Mouse (Mus musculus): ENCODE measurements around the gene Rab6b. TPM values are rescaled to one million over a fixed set of nuclear protein-coding genes. Genes with fewer than 3 reads are reported as not detected.

Rab6b gene
- 25.5 and 26.3 TPM in 2 replicates for polyA plus RNA-seq (2012; rRNA removed)

DNA sequence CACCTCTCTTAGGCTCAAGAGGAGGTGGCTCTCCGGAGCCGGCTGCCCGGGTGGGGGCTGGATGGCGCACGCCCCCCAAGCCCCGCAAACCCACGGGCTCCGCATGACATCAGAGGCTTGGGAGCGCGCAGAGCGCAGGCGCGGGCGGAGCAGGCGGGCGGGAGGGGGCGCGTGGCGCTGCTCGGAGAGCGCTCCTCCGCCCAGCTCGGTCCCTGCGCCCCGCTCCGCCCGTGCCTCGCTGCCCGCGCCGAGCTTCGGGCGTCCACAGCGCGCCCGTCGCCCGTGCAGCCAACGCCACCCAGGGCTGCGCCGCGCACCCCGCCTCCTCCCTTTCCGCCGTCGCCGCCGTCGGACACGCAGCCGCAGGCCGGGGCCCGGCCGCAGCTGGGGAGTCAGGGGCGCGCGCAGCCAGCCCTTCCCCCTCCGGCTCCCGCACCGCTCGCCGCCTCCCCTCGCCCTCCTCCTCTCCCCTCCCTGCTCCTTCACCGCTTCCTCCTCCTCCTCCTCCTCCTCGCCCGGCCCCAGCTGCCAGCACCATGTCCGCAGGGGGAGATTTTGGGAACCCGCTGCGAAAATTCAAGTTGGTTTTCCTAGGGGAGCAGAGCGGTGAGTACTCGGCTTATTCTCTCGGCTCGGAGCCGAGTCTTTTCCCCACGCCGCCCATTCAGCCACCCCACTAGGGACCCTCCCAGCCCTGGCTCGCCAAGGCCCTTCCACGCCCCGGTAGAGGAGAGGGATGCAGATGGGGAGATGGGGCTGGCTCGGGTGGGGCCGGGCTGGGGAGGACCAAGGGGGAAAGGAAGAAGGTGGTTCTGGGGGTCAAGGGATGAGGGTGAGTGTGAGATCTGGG lies at the start of gene Rab6b:
Gene Rab6b, plus strand, starts transcription at position 167 of the 850 bp plus-strand sequence.

DNA sequence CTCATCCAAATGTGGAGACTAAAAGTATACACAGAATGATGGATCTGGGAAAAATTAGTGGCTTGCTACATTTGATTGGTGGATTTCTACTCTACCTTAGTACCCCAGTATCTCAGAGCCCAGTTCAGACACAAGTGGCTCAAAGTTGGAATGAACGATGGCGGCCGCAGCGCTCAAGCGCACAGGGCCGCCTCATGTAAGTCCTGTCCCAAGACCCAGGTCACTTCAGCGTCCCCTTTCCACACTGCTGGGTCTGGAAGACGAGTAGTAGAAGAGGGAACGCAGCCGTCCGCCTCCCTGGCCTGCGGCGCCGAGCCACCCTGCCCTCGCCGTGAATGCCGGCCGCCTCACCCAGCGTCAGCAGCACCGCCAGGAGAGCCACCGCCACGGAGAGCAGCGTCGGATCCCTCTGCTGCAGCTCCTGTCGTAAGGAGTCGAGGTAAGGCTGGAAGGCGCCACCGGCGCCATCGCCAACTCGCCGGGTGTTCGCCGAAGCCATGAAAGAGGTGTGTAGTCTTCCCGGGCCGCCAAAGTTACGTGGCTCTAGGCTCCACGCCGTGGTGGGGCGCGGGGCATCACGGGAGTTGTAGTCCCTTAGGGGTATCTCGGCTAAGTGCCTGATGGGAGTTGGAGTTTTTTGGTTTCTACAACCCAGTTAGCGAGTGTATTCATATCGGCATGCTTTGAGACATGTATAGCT lies 90.1 kb downstream of the Rab6b start, which contains the start of gene Srprb:
Gene Srprb, minus strand, starts transcription at position 577 of the 700 bp plus-strand sequence.

DNA sequence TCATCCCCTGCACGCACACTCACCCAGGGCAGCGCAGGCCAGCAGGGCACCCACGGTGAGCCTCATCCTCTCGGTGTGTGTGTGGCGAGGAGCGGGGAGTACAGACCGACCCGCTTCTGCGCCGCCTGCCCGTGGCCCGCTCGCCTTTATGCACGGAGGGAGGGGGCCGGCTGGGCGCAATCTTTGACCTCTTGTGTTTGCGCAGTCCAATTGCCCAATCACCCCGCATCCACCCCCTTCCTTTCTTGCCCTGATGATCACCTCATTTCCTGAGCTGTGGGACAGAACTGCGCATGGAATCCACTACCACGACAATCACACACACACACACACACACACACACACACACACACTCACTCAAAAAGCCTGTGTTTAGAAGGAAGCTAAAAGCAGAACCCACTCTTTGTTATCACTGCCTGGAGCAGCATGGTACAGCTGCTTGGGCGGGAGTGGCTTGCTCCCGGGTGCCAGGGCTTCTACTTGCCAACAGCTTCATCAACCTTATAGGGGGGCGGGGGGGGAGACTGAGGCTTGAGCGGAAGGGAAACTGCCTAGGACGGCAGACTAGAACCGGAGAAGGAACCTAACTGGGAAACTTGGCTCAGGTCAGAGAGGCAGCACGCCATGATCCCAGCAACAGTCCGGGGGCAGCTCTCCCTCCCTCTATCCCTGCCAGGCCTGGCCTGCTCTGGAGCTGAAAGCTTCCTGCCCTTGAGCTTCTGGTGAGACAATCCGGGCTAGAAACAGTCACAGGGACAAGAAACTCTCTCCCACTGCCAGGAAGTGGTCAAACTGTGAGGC lies 118.8 kb downstream of the Rab6b start, which contains the start of the genes Gm20425 and Trf:
Gene Gm20425, minus strand, starts transcription at position 157 of the 801 bp plus-strand sequence.
Gene Trf, minus strand, starts transcription at position 294 of the 801 bp plus-strand sequence.

Other genes starting within 250 kb of the Rab6b start
- 0.56 and 1.2 TPM in 2 replicates for gene Slco2a1, start 123.1 kb upstream of the Rab6b start, polyA plus RNA-seq (2012; rRNA removed)
- gene Srprb, start 90.3 kb downstream of the Rab6b start, polyA plus RNA-seq (2012; rRNA removed): 42.8 and 55.2 TPM in 2 replicates
- gene Gm20425, start 118.5 kb downstream of the Rab6b start, polyA plus RNA-seq (2012; rRNA removed): not detected in 2 replicates
- 53.0 and 123 TPM in 2 replicates for gene Trf, start 118.7 kb downstream of the Rab6b start, polyA plus RNA-seq (2012; rRNA removed)
- gene 1300017J02Rik, start 193.3 kb downstream of the Rab6b start, polyA plus RNA-seq (2012; rRNA removed): 4.1 and 4.9 TPM in 2 replicates
- 108 and 145 TPM in 2 replicates for gene Topbp1, start 193.4 kb downstream of the Rab6b start, polyA plus RNA-seq (2012; rRNA removed)

Data from central nervous system, embryonic 11.5 days (tissue).